Mouse (Mus musculus) bone marrow, adult 2 months (tissue): ENCODE measurements around the gene Klhdc7b.

Experiments
- CTCF ChIP-seq: fragments of 200-500 bp; IDR thresholded peaks from 2 replicates; pipeline ENCODE4 v1.5.1; 2011; ENCODE audit warnings: low read length, control low read depth; ENCODE audit not compliant: control insufficient read depth, insufficient read depth
- POLR2A ChIP-seq: fragments of 200-500 bp; IDR thresholded peaks from 2 replicates; pipeline ENCODE4 v1.6.1; 2011; ENCODE audit warnings: low read depth, mild to moderate bottlenecking, control low read depth, low read length, borderline replicate concordance; ENCODE audit not compliant: control insufficient read depth

DNA sequence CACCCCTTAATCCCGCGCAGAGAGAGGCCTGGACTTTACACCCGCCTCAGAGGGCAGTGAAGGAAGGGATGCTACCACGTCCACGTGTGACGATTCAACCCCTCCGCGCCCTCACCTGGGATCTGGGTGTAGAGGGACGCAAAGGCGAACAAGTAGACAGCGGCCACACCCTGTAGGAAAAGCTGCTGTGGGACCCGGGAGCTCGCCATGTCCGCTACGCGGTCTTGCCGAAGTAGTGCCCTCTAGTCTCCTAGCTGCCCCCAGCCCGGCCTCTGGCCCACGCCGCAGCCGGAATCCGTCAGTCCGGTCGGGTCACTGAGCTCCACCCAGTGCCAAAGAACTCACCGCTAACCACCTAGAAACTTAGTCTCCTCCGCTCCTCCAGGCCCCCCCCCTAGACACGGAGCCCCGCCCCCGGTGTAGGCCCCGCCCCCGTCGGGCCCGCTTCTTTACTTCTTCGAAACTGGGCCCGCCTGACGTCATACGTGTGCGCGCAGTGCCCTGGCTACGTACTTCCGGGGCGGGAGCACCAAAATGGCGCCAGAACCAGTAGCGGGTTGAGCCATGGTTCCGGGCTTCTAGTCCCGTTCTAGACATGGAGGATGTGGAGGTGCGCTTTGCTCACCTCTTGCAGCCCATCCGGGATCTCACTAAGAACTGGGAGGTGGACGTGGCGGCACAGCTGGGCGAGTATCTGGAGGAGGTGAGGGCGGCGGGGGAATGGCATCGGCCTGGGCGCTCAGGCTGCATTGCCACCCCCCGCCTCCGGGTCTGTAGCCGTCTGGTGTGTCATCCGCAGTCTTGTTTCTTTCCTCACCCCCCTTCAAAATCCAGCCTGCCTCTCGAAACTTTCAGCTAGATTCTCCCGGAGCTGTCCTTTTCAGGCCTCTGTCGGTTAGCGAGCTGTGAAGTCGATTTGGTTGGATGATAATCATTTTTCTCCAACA lies 29.2 kb upstream of the Klhdc7b start, which contains the start of the genes Lmf2 and Ncaph2:
- TF ChIP-seq CTCF (no peak), POLR2A (peak; percentile 82)
